Mouse (Mus musculus): ENCODE measurements around the gene Arsb.

DNA sequence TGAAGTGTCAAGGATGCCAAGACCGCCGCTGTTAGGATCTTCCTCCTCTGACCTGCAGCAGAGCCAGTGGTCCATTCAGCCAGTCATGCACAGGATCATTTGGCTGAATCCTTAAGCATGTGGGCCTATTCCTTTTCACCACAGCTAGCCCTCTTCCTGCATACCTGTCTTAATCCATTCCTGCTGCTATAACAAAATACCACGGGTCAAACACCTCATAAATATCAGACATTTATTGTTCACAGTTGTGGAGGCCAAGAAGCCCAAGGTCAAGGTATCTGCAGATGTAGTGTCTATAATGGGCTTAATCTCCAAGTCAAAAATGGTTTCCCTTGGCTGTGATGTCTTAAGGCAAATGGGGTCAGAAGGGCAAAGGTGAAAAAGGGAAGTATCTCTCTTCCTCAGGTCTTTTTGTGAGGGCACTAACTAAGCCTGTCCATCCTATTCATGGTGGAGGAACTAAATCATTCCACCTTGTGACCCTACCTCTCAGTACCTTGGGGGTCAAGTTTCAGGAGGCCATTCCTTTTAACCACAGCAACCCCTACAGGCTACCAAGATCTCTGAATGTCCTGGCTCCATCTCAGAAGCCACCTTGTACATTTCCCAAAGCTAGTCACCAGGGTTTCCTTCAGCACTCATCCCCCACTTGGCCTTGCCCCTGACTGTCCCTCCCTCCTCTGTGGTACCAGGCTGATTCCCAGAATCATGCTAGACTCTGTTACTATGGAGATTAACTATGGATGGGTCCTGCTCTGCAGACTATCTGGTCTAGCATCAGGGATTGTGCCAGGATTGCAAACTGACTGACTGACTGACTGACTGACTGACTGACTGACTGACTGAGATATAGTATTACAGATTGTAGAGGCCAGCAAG, 128.2 kb downstream of the Arsb start:
- no peak for TF ChIP-seq CTCF (conservative IDR thresholded peaks at IDR 0.05; ENCODE audit: insufficient read depth, insufficient read length, low read depth, low read length)
- no peak for TF ChIP-seq POLR2A (IDR thresholded peaks at IDR 0.05; ENCODE audit: low read depth, low read length)

Measured in kidney, adult 2 months (tissue).